Mouse (Mus musculus) spleen, adult 2 months (tissue): ENCODE measurements around the gene Mtg1. TPM values are rescaled to one million over a fixed set of nuclear protein-coding genes. Genes with fewer than 3 reads are reported as not detected.
"Not testable (repeated sequence)": the region's sequence is repeated elsewhere in the genome, so short reads cannot be mapped to it uniquely, and the experiment has no call there.

Source experiments
- DNase-seq, 2 experiments: peaks; one replicate each; pipeline versions ENCODE4 v3.0.0 to v3.0.0-alpha.2; 2012 to 2021; ENCODE audit warnings: low spot score in 2 of 2, low read depth in 1 of 2
- H3K27ac ChIP-seq: fragments of 200-500 bp; 2 replicates; pipeline ENCODE4 v1.5.1; 2012; ENCODE audit warnings: low read length, inconsistent platforms; ENCODE audit not compliant: insufficient read depth
- H3K27me3 ChIP-seq: fragments of 200-500 bp; 2 replicates; pipeline ENCODE4 v1.6.1; 2012; ENCODE audit warnings: mild to moderate bottlenecking, moderate library complexity, low read length, inconsistent platforms; ENCODE audit not compliant: control insufficient read depth, insufficient read depth
- H3K36me3 ChIP-seq: fragments of 200-500 bp; 2 replicates; pipeline ENCODE4 v1.6.1; 2012; ENCODE audit warnings: mild to moderate bottlenecking, low read length, inconsistent platforms; ENCODE audit not compliant: control insufficient read depth, insufficient read depth
- H3K4me1 ChIP-seq: fragments of 200-500 bp; 2 replicates; pipeline ENCODE4 v1.6.1; 2011; ENCODE audit warnings: inconsistent platforms; ENCODE audit not compliant: control insufficient read depth, insufficient read depth, insufficient read length
- H3K4me3 ChIP-seq: fragments of 200-500 bp; 2 replicates; pipeline ENCODE4 v1.5.1; 2011; ENCODE audit warnings: mild to moderate bottlenecking, inconsistent platforms; ENCODE audit not compliant: insufficient read depth, insufficient read length; ENCODE audit errors: extremely low read depth
- CTCF ChIP-seq: fragments of 200-500 bp; IDR thresholded peaks from 2 replicates; pipeline ENCODE4 v1.5.1; 2011; ENCODE audit warnings: mild to moderate bottlenecking, inconsistent platforms; ENCODE audit not compliant: insufficient read depth, insufficient read length, insufficient replicate concordance; ENCODE audit errors: extremely low read depth
- POLR2A ChIP-seq: fragments of 200-500 bp; IDR thresholded peaks from 2 replicates; pipeline ENCODE4 v1.6.1; 2011; ENCODE audit warnings: low read depth, low read length, inconsistent platforms
- WGBS: fragments of 180-500 bp; shearing (Covaris S2); methylation state at CpG from one replicate; pipeline ENCODE4 v1.1.7; 2018; 5-methylcytosine and 5-hydroxymethylcytosine counted together
- polyA plus RNA-seq: library from polyadenylated mRNA; depleted of rRNA; stranded (reverse); fragments of >200 nt; gene quantifications from 2 replicates; pipeline ENCODE4 v1.2.3, GENCODE M21; 2012

Mtg1 gene
- polyA plus RNA-seq, 1 experiment, result 20.5 TPM

DNA sequence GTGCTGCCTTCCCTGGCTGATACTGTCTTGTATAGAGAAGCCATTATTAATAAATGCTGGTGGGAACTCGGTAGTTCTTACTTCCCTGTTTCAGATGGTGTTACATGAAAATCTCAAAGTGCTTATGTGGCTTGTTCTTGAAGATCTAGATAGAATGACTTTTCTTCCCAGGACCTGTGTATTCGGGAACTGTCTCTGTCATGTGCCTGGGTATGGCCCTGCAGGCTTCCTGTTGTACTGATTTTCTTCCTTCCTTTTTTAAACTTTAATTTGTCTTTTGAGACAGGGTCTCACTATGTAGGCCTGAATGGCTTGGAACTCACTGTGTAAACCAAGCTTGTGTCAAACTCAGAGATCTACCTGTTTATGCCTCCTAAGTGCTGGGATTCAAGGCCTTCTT is 9.5 kb upstream of the Mtg1 start:
- Histone ChIP-seq H3K27ac (no peak overlapping the region), H3K4me3 (no peak overlapping the region), H3K27me3 (no peaks in the 10 kb centered on the region), H3K4me1 (no peaks in the 10 kb centered on the region; the same call in 1 of the 2 replicates), H3K36me3 (no peaks in the 10 kb centered on the region)
- no peak for TF ChIP-seq CTCF
- no peak for TF ChIP-seq POLR2A
- DNase-seq, result no peak
- 31% methylated on average over 2 of the region's 2 CpGs for WGBS

DNA sequence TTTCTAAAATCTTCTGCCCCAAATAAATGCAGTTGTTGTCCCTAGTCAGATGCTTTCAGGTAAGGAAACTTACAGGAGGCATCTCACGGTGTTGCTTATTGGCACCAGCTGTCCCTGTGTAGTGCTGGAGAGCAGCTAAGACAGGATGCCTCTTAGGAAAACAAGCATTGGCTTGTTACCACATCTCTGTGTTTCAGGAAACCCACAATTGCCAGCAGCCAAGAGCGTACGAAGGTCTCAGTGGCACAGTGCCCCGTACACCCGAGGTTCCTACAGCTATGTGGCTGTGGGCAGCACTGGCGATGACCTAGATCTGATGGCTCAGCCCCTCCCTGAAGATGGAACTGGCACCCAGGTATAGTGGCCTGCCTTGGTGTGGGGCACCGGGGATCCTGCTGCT is 5.2 kb upstream of the Mtg1 start:
- not testable (repeated sequence) for H3K27ac ChIP-seq, H3K4me3 ChIP-seq, DNase-seq, H3K27me3 ChIP-seq, H3K36me3 ChIP-seq, H3K4me1 ChIP-seq
- 45% methylated on average over 7 of the region's 7 CpGs for WGBS

DNA sequence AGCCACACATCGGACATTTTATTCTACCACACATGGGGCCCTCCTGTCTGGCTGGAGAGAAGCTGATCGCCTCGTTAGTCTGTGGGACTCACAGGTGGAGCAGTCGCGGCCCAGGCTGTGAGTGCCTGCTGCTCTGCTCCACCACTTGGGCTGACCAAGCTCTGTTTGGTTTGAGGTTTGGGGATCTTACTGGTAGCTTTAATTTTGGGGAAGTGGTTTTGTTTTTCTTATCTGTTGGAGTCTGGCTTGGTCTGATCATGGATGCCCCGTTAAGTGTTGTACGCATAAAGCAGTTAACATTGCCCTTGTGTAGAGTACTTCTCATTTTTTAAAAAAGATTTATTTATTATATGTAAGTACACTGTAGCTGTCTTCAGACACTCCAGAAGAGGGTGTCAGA is 3.3 kb upstream of the Mtg1 start:
- H3K4me3 ChIP-seq, H3K4me1 ChIP-seq, H3K36me3 ChIP-seq, H3K27ac ChIP-seq, DNase-seq, H3K27me3 ChIP-seq: not testable (repeated sequence)
- 35% methylated on average over 7 of the region's 7 CpGs for WGBS

DNA sequence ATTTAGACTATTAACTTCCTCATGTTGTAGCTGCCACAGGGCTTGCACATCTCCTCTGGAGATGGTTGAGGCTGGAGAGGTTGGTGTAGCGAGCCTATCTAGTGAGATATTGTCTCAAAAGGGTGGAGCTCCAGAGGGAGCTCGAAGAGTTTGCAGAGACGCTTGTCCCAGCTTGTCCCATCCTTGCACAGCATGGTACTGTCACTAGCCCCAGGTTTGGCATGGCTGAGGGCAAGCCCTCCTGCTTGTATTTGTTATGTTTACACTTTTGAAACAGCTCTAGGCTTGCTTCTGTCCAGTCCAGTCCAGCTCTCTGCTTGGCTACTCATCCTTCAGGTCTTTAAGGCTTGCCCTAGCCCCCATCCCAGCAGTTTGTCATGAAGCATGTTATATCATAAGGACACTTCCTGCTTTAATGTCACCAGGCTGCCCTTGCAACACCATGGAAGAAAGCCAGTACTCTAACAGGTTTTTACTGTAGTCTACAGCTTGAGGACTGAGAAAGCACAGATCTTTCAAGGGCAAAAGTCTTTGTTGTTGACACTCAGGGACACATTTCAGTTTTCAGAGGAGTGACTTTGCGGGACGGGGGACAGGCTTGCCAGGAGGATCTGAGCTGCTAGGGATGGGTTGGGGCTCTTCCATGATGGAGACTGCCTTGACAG is 2.1 kb upstream of the Mtg1 start:
- TF ChIP-seq CTCF (no peak), POLR2A (no peak)
- DNase-seq, result no peak
- no peaks in the 10 kb centered on the region for H3K27me3 ChIP-seq
- H3K27ac ChIP-seq, result no peak overlapping the region
- H3K4me3 ChIP-seq, result no peak overlapping the region
- H3K36me3 ChIP-seq, result no peaks in the 10 kb centered on the region
- WGBS, result 88% methylated on average over 5 of the region's 5 CpGs
- H3K4me1 ChIP-seq, result no peaks in the 10 kb centered on the region

DNA sequence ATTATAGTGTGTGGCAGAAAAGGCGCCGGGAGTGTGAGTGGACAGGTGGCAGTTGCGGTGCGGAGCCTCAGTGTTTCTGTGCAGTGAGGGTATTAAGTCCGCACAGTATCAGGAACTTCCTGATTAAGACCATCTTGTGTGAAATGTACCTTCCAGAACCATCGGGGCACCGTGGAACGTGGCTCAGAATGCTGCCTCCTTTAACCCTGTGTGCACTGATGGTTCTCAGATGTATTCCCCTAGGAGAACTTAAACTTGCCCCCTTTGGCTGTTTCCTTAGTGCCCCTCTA is 602 bp downstream of the Mtg1 start:
- no peak; the same call in 1 of the 2 replicates for TF ChIP-seq POLR2A
- no peak for TF ChIP-seq CTCF
- Histone ChIP-seq H3K4me3 (peak overlapping the region; percentile 98), H3K4me1 (no peaks in the 10 kb centered on the region), H3K36me3 (no peaks in the 10 kb centered on the region), H3K27me3 (no peaks in the 10 kb centered on the region), H3K27ac (peak overlapping the region; percentile 93)
- WGBS, result under 1% methylated on average over 8 of the region's 8 CpGs
- no peak for DNase-seq

DNA sequence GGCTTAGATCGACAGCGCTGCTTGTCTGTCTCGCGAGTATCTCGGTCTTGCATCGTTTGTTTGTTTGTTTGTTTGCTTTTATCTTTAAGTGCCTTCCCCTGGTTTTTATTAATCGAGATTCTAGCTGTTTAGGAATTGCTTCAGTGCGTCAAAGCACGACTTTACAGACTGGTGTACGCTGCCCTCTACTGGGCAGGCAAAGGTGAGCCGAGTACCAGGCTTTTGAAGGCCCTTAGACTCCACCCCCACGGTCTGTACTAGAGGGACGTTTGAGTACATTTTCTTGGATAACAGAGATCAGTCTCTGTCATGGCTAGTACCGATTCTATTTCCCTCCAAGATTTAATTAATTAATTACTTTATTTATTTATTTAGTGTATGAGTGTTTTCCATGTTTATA is 4.0 kb downstream of the Mtg1 start:
- Histone ChIP-seq H3K4me3 (no peak overlapping the region), H3K27me3 (no peaks in the 10 kb centered on the region), H3K36me3 (peaks cover 3% of the 10 kb centered on the region), H3K27ac (no peak overlapping the region), H3K4me1 (no peaks in the 10 kb centered on the region)
- peak; percentile 60 to 71 for DNase-seq
- WGBS, result 5% methylated on average over 14 of the region's 14 CpGs
- TF ChIP-seq CTCF (peak; percentile 79; the same call in 1 of the 2 replicates), POLR2A (no peak)

DNA sequence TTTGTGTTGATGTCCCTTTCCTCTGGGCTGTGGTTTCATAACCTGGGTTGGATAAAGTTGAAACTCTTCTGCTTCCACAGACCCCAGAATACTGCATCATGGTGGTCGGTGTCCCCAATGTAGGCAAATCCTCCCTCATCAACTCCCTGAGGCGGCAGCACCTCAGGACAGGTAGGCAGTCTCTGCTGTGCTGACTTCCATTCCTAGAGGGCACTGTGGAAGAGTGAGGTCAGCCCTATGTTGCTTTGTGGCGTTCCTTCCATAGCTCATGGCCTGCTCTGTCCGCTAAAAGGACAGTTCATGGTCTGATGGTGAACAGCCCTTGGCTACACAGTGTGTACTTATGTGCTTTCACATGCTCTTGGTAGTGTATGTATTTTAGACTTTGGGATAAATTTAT is 7.2 kb downstream of the Mtg1 start:
- no peak for TF ChIP-seq CTCF
- Histone ChIP-seq H3K4me3 (no peak overlapping the region), H3K27me3 (no peaks in the 10 kb centered on the region), H3K27ac (no peak overlapping the region), H3K4me1 (no peaks in the 10 kb centered on the region), H3K36me3 (peaks cover 14% of the 10 kb centered on the region)
- DNase-seq, result no peak
- WGBS, result 97% methylated on average over 4 of the region's 4 CpGs
